ENCODE assay signal across 24 mouse cellular contexts in genomic region chr16:7115945-7116344, GRCm38 (mm10).
A peak's percentile ranks its signal among the peaks of the same experiment; 100 is the strongest.
DNase-seq lines count a peak whose midpoint lies in the region; ATAC-seq lines count a peak whose summit lies in the region.
"Had no signal": no experiment of that assay in that cellular context is flagged by ENCODE, and none has a peak within 500 bp of the region (broad histone marks: within the 10 kb centered on the region; RNA-seq: fewer than 3 reads in every experiment).

No protein-coding gene starts in this region.

- H3K36me3 ChIP-seq in heart, embryonic 13.5 days: no peaks in the 10 kb centered on the region
- no peaks in the 10 kb centered on the region for H3K36me3 ChIP-seq in kidney, embryonic 16.5 days (ENCODE audit: insufficient read depth, low read length)
- H3K36me3 ChIP-seq: embryonic facial prominence, embryonic 12.5 days; embryonic facial prominence, embryonic 15.5 days; hindbrain, embryonic 13.5 days had no signal

- no peak overlapping the region for H3K9ac ChIP-seq in heart, embryonic 13.5 days
- H3K9ac ChIP-seq in kidney, embryonic 16.5 days (replicated peaks; ENCODE audit: low read length): no peak overlapping the region
- H3K9ac ChIP-seq: embryonic facial prominence, embryonic 12.5 days; embryonic facial prominence, embryonic 15.5 days; forebrain, postnatal 0 days; hindbrain, embryonic 13.5 days had no signal

- no peak for DNase-seq in heart, postnatal 36 days
- peak; percentile 9 for DNase-seq in kidney, adult 11 months
- no peak for DNase-seq in kidney, postnatal 25 days
- no peak for DNase-seq in kidney, adult 9 months
- DNase-seq in urinary bladder, postnatal 14 days (ENCODE audit: low spot score): peak; percentile 5
- DNase-seq in urinary bladder, postnatal 25 days (ENCODE audit: low spot score): no peak
- DNase-seq: adrenal gland, adult 2 months; adrenal gland, postnatal 14 days; cerebellum, adult 11 months; cerebellum, adult 9-11 months; cerebellum, postnatal 25 days; forebrain, postnatal 0 days; gastrocnemius, postnatal 36 days; heart, adult 2 months; heart, postnatal 14 days had no signal

- H3K4me2 ChIP-seq in heart, embryonic 13.5 days: no peak overlapping the region
- no peak overlapping the region for H3K4me2 ChIP-seq in kidney, embryonic 16.5 days (replicated peaks; ENCODE audit: low read depth, low read length)
- H3K4me2 ChIP-seq: embryonic facial prominence, embryonic 12.5 days; embryonic facial prominence, embryonic 15.5 days; heart, embryonic 11.5 days; hindbrain, embryonic 13.5 days had no signal

- WGBS in heart, embryonic 13.5 days: 40% methylated on average over 3 of the region's 3 CpGs
- WGBS in kidney, embryonic 16.5 days: 71% methylated on average over 3 of the region's 3 CpGs

- no peaks in the 10 kb centered on the region for H3K9me3 ChIP-seq in heart, embryonic 13.5 days
- no peaks in the 10 kb centered on the region for H3K9me3 ChIP-seq in kidney, embryonic 16.5 days (ENCODE audit: low read length)
- H3K9me3 ChIP-seq: embryonic facial prominence, embryonic 12.5 days; embryonic facial prominence, embryonic 15.5 days; hindbrain, embryonic 13.5 days had no signal

- H3K4me1 ChIP-seq in heart, embryonic 13.5 days: peaks cover 16% of the 10 kb centered on the region
- no peaks in the 10 kb centered on the region for H3K4me1 ChIP-seq in kidney, embryonic 16.5 days (ENCODE audit: insufficient read depth, low read length)
- H3K4me1 ChIP-seq: embryonic facial prominence, embryonic 12.5 days; embryonic facial prominence, embryonic 15.5 days had no signal

- intact Hi-C loops in heart, postnatal 36 days (cut with DNase I): no loop called here

- no peak overlapping the region for H3K4me3 ChIP-seq in heart, embryonic 13.5 days
- H3K4me3 ChIP-seq in kidney, embryonic 16.5 days (ENCODE audit: low read length): no peak overlapping the region
- H3K4me3 ChIP-seq: embryonic facial prominence, embryonic 12.5 days; embryonic facial prominence, embryonic 15.5 days; heart, adult 2 months; hindbrain, embryonic 13.5 days had no signal

- H3K27me3 ChIP-seq in heart, embryonic 13.5 days (replicated peaks): no peaks in the 10 kb centered on the region
- no peaks in the 10 kb centered on the region for H3K27me3 ChIP-seq in kidney, embryonic 16.5 days (ENCODE audit: insufficient read depth, low read length)
- H3K27me3 ChIP-seq: embryonic facial prominence, embryonic 12.5 days; embryonic facial prominence, embryonic 15.5 days; hindbrain, embryonic 13.5 days had no signal

- H3K27ac ChIP-seq in heart, embryonic 13.5 days (replicated peaks): 0 out of 2 replicates have a peak overlapping the region, but pooled peaks have one; percentile 24
- H3K27ac ChIP-seq in kidney, embryonic 16.5 days (ENCODE audit: low read length): no peak overlapping the region
- H3K27ac ChIP-seq: embryonic facial prominence, embryonic 12.5 days; embryonic facial prominence, embryonic 15.5 days; heart, adult 2 months; hindbrain, embryonic 13.5 days; hindbrain, postnatal 0 days had no signal

- ATAC-seq in heart, embryonic 13.5 days (ENCODE audit: extremely low read depth, insufficient number of reproducible peaks, low FRiP score, low TSS enrichment): no peak
- peak; percentile 78 for ATAC-seq in kidney, embryonic 16.5 days (ENCODE audit: low FRiP score, low TSS enrichment)
- ATAC-seq: CD4-positive, CD25-positive, alpha-beta regulatory T cell, adult 4 months; forebrain, embryonic 14.5 days; forebrain, postnatal 0 days; hindbrain, postnatal 0 days had no signal

Comparison
In these comparisons a context has a peak if more than half of its experiments do, and no peak if none do; other contexts are left out.
1. DNase-seq: peak in kidney, adult 11 months (single experiment) and urinary bladder, postnatal 14 days (single experiment); none in heart, postnatal 36 days (0 of 2), kidney, postnatal 25 days (0 of 2), kidney, adult 9 months (single experiment) and urinary bladder, postnatal 25 days (single experiment).